Mouse (Mus musculus) heart, postnatal 0 days (tissue): ENCODE data around the gene 4632433K11Rik. TPM values are rescaled to one million over a fixed set of nuclear protein-coding genes. Genes with fewer than 3 reads are reported as not detected.
A peak's percentile ranks its signal among the peaks of the same experiment; 100 is the strongest.

ENCODE experiments used
- ATAC-seq: fragments of 200-750 bp; cut with Nextera tagmentation; 2 replicates; pipeline ENCODE4 v1.8.0; 2017; ENCODE audit warnings: low read depth, moderate number of reproducible peaks, moderate library complexity; ENCODE audit not compliant: insufficient read depth
- DNase-seq: peaks from one replicate; pipeline ENCODE4 v3.0.0-alpha.2; 2016; ENCODE audit warnings: low spot score
- H3K27ac ChIP-seq: fragments of 300-500 bp; sonication (generic); 2 replicates; pipeline ENCODE4 v1.5.1; 2014; ENCODE audit warnings: low read depth, mild to moderate bottlenecking
- H3K27me3 ChIP-seq: fragments of 300-500 bp; sonication (generic); 2 replicates; pipeline ENCODE4 v1.6.1; 2014; ENCODE audit warnings: low read length, mixed read lengths; ENCODE audit not compliant: control insufficient read depth, insufficient read depth
- H3K36me3 ChIP-seq: fragments of 300-500 bp; sonication (generic); replicated peaks from 2 replicates; pipeline ENCODE4 v1.6.1; 2014; ENCODE audit warnings: low read length, mixed read lengths; ENCODE audit not compliant: control insufficient read depth, insufficient read depth
- H3K4me1 ChIP-seq: fragments of 300-500 bp; sonication (generic); 2 replicates; pipeline ENCODE4 v1.6.1; 2014; ENCODE audit warnings: antibody characterized with exemption; ENCODE audit not compliant: control insufficient read depth, insufficient read depth
- H3K4me2 ChIP-seq: fragments of 300-500 bp; sonication (generic); 2 replicates; pipeline ENCODE4 v1.6.1; 2014; ENCODE audit warnings: low read depth, mild to moderate bottlenecking, low read length, moderate library complexity
- H3K4me3 ChIP-seq: fragments of 300-500 bp; sonication (generic); 2 replicates; pipeline ENCODE4 v1.5.1; 2014; ENCODE audit warnings: low read depth, low read length
- H3K9ac ChIP-seq: fragments of 300-500 bp; sonication (generic); replicated peaks from 2 replicates; pipeline ENCODE4 v1.6.1; 2014; ENCODE audit warnings: low read depth, low read length, mixed read lengths
- H3K9me3 ChIP-seq: fragments of 300-500 bp; sonication (generic); replicated peaks from 2 replicates; pipeline ENCODE4 v1.6.1; 2016; ENCODE audit warnings: low read length; ENCODE audit not compliant: control insufficient read depth
- CTCF ChIP-seq: IDR thresholded peaks from 2 replicates; pipeline ENCODE4 v1.5.1; 2016; ENCODE audit warnings: antibody characterized with exemption, control low read depth, low read depth
- EP300 ChIP-seq: IDR thresholded peaks from 2 replicates; pipeline ENCODE4 v1.6.1; 2016; ENCODE audit warnings: antibody characterized with exemption, low read depth
- WGBS: fragments of 180-500 bp; shearing (Covaris S2); extraction: QIAGEN DNeasy Blood & Tissue Kit; methylation state at CpG from one replicate; pipeline ENCODE4 v1.1.7; 2014; 5-methylcytosine and 5-hydroxymethylcytosine counted together
- polyA plus RNA-seq: library from polyadenylated mRNA; unstranded; fragments of >200 nt; fragmentation: Nextera tagmentation; extraction: Ambion mirVana; gene quantifications from 2 replicates; pipeline ENCODE4 v1.2.1, GENCODE M21; 2015
- total RNA-seq: library from RNA; depleted of rRNA; stranded (reverse); fragments of >200 nt; gene quantifications from 2 replicates; pipeline ENCODE4 v1.2.3, GENCODE M21; 2014; ENCODE audit warnings: low replicate concordance

The 4632433K11Rik gene
- total and polyA plus RNA-seq, 2 experiments from 2014 or later: 0.99 TPM; not detected in 1

GRCm38 (mm10) chr7:5012681-5013513 lies 21.0 kb upstream of the 4632433K11Rik start:
- Histone ChIP-seq H3K27me3 (no peaks in the 10 kb centered on the region), H3K36me3 (peaks cover 49% of the 10 kb centered on the region), H3K9ac (no peak overlapping the region), H3K9me3 (no peaks in the 10 kb centered on the region), H3K27ac (no peak overlapping the region), H3K4me1 (peaks cover 11% of the 10 kb centered on the region), H3K4me3 (no peak overlapping the region), H3K4me2 (no peak overlapping the region)
- ATAC-seq: no peak
- DNase-seq: no peak
- no peak for TF ChIP-seq CTCF
- WGBS: 89% methylated on average over 27 of the region's 27 CpGs

DNA sequence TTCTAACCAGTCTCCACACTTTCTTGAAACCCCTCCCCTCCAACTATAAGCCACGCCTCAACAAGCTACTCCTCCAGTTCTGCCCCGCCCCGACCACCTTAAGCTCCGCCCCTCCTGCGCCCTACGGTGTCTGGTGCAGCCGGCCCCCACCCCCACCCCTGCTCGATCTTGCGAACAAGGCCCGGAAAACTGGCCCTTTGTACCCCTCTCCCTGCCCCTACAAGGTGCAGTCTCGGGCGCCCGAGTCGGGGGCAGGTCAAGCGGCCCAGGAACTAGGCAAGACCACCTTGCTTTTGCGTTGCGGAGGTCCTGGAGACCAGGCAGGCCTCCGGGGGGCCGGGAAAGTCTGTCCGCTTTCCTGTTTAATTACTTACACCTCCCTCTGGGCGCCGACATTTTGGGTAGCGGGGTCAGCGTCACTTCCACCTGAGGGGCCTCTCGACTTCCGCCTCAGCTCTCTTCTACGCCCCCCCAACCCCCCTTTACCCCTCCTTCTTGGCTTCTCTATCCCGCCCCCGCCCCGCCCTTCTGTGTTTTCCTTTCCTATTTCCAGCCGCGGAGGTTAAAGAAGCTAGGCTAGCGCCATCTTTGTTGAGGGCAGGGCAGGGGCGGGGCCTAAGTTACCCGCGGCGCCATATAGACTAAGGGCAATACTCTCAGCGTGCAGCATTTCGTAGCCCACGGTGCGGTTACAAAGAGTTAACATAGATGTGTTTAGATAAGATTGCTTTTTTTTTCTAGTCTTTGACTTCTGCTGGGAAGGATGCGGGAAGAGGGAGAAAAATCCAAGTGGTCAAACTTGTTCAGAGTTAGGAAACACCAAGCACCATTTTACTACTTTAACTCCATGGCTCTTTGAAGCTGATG lies 19.4 kb upstream of the 4632433K11Rik start, which contains the start of the genes Zfp524 and Fiz1:
Gene Zfp524, plus strand, starts transcription at position 165 of the 867 bp plus-strand sequence.
Gene Fiz1, minus strand, starts transcription at position 447 of the 867 bp plus-strand sequence.
- peak; percentile 96 for DNase-seq
- TF ChIP-seq CTCF (no peak), EP300 (no peak)
- peak; percentile 79 for ATAC-seq
- Histone ChIP-seq H3K4me2 (peak within 1 kb of the TSS; percentile 70), H3K9ac (peak within 1 kb of the TSS; percentile 78), H3K9me3 (no peaks in the 10 kb centered on the region), H3K4me3 (peak within 1 kb of the TSS; percentile 74), H3K4me1 (peaks cover 14% of the 10 kb centered on the region), H3K27me3 (no peaks in the 10 kb centered on the region), H3K36me3 (peaks cover 33% of the 10 kb centered on the region), H3K27ac (peak within 1 kb of the TSS; percentile 96)
- under 1% methylated on average over 42 of the region's 42 CpGs for WGBS

DNA sequence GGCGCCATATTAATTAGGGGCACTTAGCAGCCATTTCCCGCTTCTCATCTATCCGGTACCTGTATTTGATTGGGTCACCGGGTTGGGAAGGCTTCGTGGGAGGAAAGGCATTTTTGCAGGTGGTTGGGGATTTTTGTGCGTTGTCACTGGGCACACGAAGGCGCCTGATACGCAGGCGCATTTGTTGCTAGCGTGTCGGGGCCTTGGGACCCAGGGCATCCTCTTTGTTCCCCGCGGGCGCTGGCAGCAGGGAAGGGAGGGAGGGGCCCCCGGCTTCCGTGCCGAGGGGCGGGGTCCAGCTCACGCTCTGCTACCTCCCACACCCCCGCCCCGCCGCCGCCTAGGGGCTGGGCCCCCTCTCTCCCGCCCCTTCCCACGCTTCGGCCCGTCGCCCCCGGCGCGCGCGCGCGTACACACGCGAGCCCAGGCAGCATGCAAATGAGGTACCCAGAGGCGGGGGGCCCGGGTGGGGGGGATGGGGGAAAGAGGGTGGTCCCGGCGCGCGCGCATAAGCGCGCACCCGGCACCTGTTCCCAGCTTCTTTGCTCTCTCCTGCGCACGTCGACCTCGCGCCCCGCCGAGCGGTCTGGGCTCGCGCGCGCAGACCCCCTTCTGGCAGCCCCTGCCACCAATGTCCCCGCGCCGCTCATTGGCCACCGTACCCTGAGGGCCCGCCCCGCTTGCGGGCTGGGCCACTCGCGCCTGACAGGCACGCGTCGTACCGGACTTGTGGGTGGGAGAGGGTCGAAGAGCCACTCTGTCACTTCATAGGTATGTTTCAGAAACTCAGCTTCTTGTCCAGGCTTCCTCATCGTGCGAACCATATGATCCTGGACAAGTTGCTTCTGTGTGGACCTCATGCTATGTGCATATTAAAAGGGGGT lies 18.6 kb upstream of the 4632433K11Rik start, which contains the start of gene Gm44973:
Gene Gm44973, plus strand, starts transcription at position 379 of the 884 bp plus-strand sequence.
- ATAC-seq: peak; percentile 79
- under 1% methylated on average over 73 of the region's 76 CpGs for WGBS
- H3K36me3 ChIP-seq: peaks cover 25% of the 10 kb centered on the region

GRCm38 (mm10) chr7:5016057-5016456 lies 17.9 kb upstream of the 4632433K11Rik start:
- H3K4me2 ChIP-seq: peak overlapping the region; percentile 70
- peaks cover 18% of the 10 kb centered on the region for H3K4me1 ChIP-seq
- peak overlapping the region; percentile 78 for H3K9ac ChIP-seq
- WGBS: 70% methylated on average over 3 of the region's 3 CpGs
- TF ChIP-seq EP300: no peak
- no peak for TF ChIP-seq CTCF
- no peaks in the 10 kb centered on the region for H3K27me3 ChIP-seq
- peaks cover 18% of the 10 kb centered on the region for H3K36me3 ChIP-seq
- ATAC-seq (no peak), DNase-seq (no peak)
- no peaks in the 10 kb centered on the region for H3K9me3 ChIP-seq
- peak overlapping the region; percentile 74 for H3K4me3 ChIP-seq
- peak overlapping the region; percentile 96 for H3K27ac ChIP-seq

More for the DNA sequence above, 18.6 kb upstream of the 4632433K11Rik start, which contains the start of gene Gm44973:
- H3K4me1 ChIP-seq: peaks cover 16% of the 10 kb centered on the region
- H3K27ac ChIP-seq: peak within 1 kb of the TSS; percentile 96
- peak within 1 kb of the TSS; percentile 74 for H3K4me3 ChIP-seq
- DNase-seq: peak; percentile 95
- no peak for TF ChIP-seq EP300
- TF ChIP-seq CTCF: no peak
- H3K4me2 ChIP-seq: peak within 1 kb of the TSS; percentile 70
- H3K27me3 ChIP-seq: no peaks in the 10 kb centered on the region
- peak within 1 kb of the TSS; percentile 78 for H3K9ac ChIP-seq
- no peaks in the 10 kb centered on the region for H3K9me3 ChIP-seq

DNA sequence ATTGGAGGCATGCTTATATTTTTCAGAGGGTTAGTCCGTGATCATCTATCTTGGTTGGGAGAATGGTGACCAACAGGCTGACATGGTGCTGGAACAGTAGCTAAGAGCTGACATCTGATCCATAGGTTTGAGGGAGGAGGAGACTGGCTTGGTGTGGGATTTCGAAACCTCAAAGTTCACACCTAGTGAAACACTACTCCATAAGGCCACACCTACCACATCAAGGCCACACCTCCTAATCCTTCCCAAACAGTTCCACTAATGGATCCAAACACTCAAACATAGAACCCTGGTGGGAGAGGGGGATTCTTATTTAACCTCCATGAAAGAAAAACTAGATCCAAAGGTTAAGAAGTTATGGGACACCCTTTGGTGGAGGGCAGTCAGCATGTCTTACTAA lies 17.0 kb upstream of the 4632433K11Rik start:
- Histone ChIP-seq H3K27ac (no peak overlapping the region), H3K4me3 (no peak overlapping the region), H3K36me3 (peaks cover 9% of the 10 kb centered on the region), H3K4me2 (no peak overlapping the region), H3K27me3 (no peaks in the 10 kb centered on the region), H3K9ac (no peak overlapping the region), H3K4me1 (peaks cover 22% of the 10 kb centered on the region), H3K9me3 (no peaks in the 10 kb centered on the region)
- DNase-seq (no peak), ATAC-seq (no peak)
- WGBS: 98% methylated on average over 2 of the region's 2 CpGs
- no peak for TF ChIP-seq CTCF
- no peak for TF ChIP-seq EP300
